Mouse (Mus musculus) CH12.LX (cell line): ENCODE data around the gene Lrrc8b. TPM values are rescaled to one million over a fixed set of nuclear protein-coding genes. Genes with fewer than 3 reads are reported as not detected.

Experiments used
- DNase-seq: peaks from one replicate; pipeline ENCODE4 v3.0.0-alpha.2; 2013; ENCODE audit errors: extremely low read depth
- H3K27ac ChIP-seq: 2 replicates; pipeline ENCODE4 v1.5.1; 2012; ENCODE audit warnings: low read depth, mild to moderate bottlenecking, control low read depth, moderate library complexity; ENCODE audit not compliant: insufficient read depth
- H3K27me3 ChIP-seq: replicated peaks from 2 replicates; pipeline ENCODE3; 2012; ENCODE audit warnings: inconsistent platforms
- H3K36me3 ChIP-seq, 2 experiments: replicated peaks in 1 of 2; 2 replicates each; pipeline versions ENCODE3 to v1.6.1; 2012; ENCODE audit warnings: inconsistent platforms in 1 of 2, low read length in 1 of 2, mild to moderate bottlenecking in 1 of 2, mixed read lengths in 1 of 2, moderate library complexity in 1 of 2; ENCODE audit not compliant: control insufficient read depth in 1 of 2, insufficient read depth in 1 of 2
- H3K4me1 ChIP-seq, 2 experiments: 2 replicates each; pipeline ENCODE4 v1.6.1; 2012; ENCODE audit warnings: inconsistent platforms in 1 of 2, moderate library complexity in 1 of 2; ENCODE audit not compliant: insufficient read depth in 2 of 2, control insufficient read depth in 1 of 2
- H3K4me2 ChIP-seq: 2 replicates; pipeline ENCODE4 v1.6.1; 2012; ENCODE audit warnings: low read depth, mild to moderate bottlenecking, control low read depth; ENCODE audit not compliant: poor library complexity, insufficient read depth, severe bottlenecking
- H3K4me3 ChIP-seq, 3 experiments: fragments of 150-350 bp in 1 of 3; sonication (generic) in 1 of 3; replicated peaks in 1 of 3; 2 replicates each; pipeline versions ENCODE3 to v1.5.1; 2011 to 2012; ENCODE audit warnings: low read depth in 2 of 3, low read length in 2 of 3, mild to moderate bottlenecking in 2 of 3, moderate library complexity in 2 of 3, control low read depth in 1 of 3, improper control_type of control experiment in 1 of 3, inconsistent platforms in 1 of 3, mixed read lengths in 1 of 3; ENCODE audit not compliant: poor library complexity in 1 of 3
- H3K79me2 ChIP-seq: replicated peaks from 2 replicates; pipeline ENCODE4 v1.6.1; 2012; ENCODE audit warnings: mild to moderate bottlenecking, moderate library complexity; ENCODE audit not compliant: control insufficient read depth, poor library complexity, insufficient read depth, severe bottlenecking; ENCODE audit errors: extremely low read depth
- H3K9ac ChIP-seq: 2 replicates; pipeline ENCODE4 v1.6.1; 2012; ENCODE audit warnings: low read depth, mild to moderate bottlenecking, control low read depth, moderate library complexity; ENCODE audit not compliant: insufficient read depth
- H3K9me3 ChIP-seq: replicated peaks from 2 replicates; pipeline ENCODE3; 2012; ENCODE audit warnings: low read length, inconsistent platforms, mixed read lengths
- BHLHE40 ChIP-seq: IDR thresholded peaks from 2 replicates; pipeline ENCODE4 v1.6.1; 2011; ENCODE audit warnings: mild to moderate bottlenecking, low read depth, low read length, improper control_type of control experiment
- CHD1 ChIP-seq: IDR thresholded peaks from 2 replicates; pipeline ENCODE4 v1.6.1; 2012; ENCODE audit warnings: low read depth, low read length, improper control_type of control experiment, inconsistent platforms
- CHD2 ChIP-seq: IDR thresholded peaks from 2 replicates; pipeline ENCODE4 v1.6.1; 2011; ENCODE audit warnings: low read length, improper control_type of control experiment
- CTCF ChIP-seq, 2 experiments: IDR thresholded peaks in 1 of 2; conservative IDR thresholded peaks in 1 of 2; 2 replicates each; pipeline ENCODE4 v1.5.1; 2011 to 2012; ENCODE audit warnings: low read depth in 2 of 2, low read length in 2 of 2, improper control_type of control experiment in 1 of 2, inconsistent platforms in 1 of 2, mild to moderate bottlenecking in 1 of 2, moderate library complexity in 1 of 2
- GABPA ChIP-seq: IDR thresholded peaks from 2 replicates; pipeline ENCODE4 v1.6.1; 2012; ENCODE audit warnings: low read depth, low read length, improper control_type of control experiment, inconsistent platforms; ENCODE audit not compliant: insufficient replicate concordance
- HCFC1 ChIP-seq: IDR thresholded peaks from 2 replicates; pipeline ENCODE4 v1.6.1; 2012; ENCODE audit warnings: low read depth, mild to moderate bottlenecking, inconsistent platforms, low read length, improper control_type of control experiment
- JUND ChIP-seq: conservative IDR thresholded peaks from 2 replicates; pipeline ENCODE4 v1.6.1; 2011; ENCODE audit warnings: low read depth, low read length, improper control_type of control experiment
- KAT2A ChIP-seq: IDR thresholded peaks from 2 replicates; pipeline ENCODE4 v1.6.1; 2012; ENCODE audit warnings: low read length, improper control_type of control experiment, inconsistent platforms; ENCODE audit not compliant: insufficient replicate concordance
- MAFK ChIP-seq: IDR thresholded peaks from 2 replicates; pipeline ENCODE4 v1.6.1; 2011; ENCODE audit warnings: low read length, improper control_type of control experiment; ENCODE audit not compliant: insufficient replicate concordance
- MAX ChIP-seq: IDR thresholded peaks from 2 replicates; pipeline ENCODE4 v1.6.1; 2011; ENCODE audit warnings: low read length, improper control_type of control experiment
- MEF2A ChIP-seq: IDR thresholded peaks from 2 replicates; pipeline ENCODE4 v1.6.1; 2014; ENCODE audit warnings: low read depth, mild to moderate bottlenecking, inconsistent platforms, low read length, improper control_type of control experiment, borderline replicate concordance
- MXI1 ChIP-seq: IDR thresholded peaks from 2 replicates; pipeline ENCODE4 v1.6.1; 2011; ENCODE audit warnings: mild to moderate bottlenecking, low read depth, low read length, improper control_type of control experiment
- MYC ChIP-seq: IDR thresholded peaks from 2 replicates; pipeline ENCODE4 v1.6.1; 2011; ENCODE audit warnings: low read depth, mild to moderate bottlenecking, improper control_type of control experiment, low read length
- NELFE ChIP-seq: IDR thresholded peaks from 2 replicates; pipeline ENCODE4 v1.6.1; 2011; ENCODE audit warnings: low read depth, low read length, improper control_type of control experiment
- NRF1 ChIP-seq: IDR thresholded peaks from 2 replicates; pipeline ENCODE4 v1.6.1; 2014; ENCODE audit warnings: low read depth, mild to moderate bottlenecking, inconsistent platforms, low read length, improper control_type of control experiment, moderate library complexity
- PAX5 ChIP-seq: IDR thresholded peaks from 2 replicates; pipeline ENCODE4 v1.6.1; 2012; ENCODE audit warnings: low read length, inconsistent platforms, mixed read lengths
- POLR2A ChIP-seq: IDR thresholded peaks from 2 replicates; pipeline ENCODE4 v1.6.1; 2011; ENCODE audit warnings: low read depth, mild to moderate bottlenecking, improper control_type of control experiment, low read length
- RCOR1 ChIP-seq: conservative IDR thresholded peaks from 2 replicates; pipeline ENCODE4 v1.6.1; 2012; ENCODE audit warnings: low read depth, mild to moderate bottlenecking, inconsistent platforms, low read length, improper control_type of control experiment
- SMC3 ChIP-seq: IDR thresholded peaks from 2 replicates; pipeline ENCODE4 v1.6.1; 2011; ENCODE audit warnings: low read depth, low read length, improper control_type of control experiment
- TBP ChIP-seq: conservative IDR thresholded peaks from 2 replicates; pipeline ENCODE4 v1.6.1; 2011; ENCODE audit warnings: low read depth, low read length, improper control_type of control experiment
- USF1 ChIP-seq: IDR thresholded peaks from 2 replicates; pipeline ENCODE4 v1.6.1; 2014; ENCODE audit warnings: low read depth, mild to moderate bottlenecking, inconsistent platforms, low read length, improper control_type of control experiment
- USF2 ChIP-seq: conservative IDR thresholded peaks from 2 replicates; pipeline ENCODE4 v1.6.1; 2011; ENCODE audit warnings: low read depth, low read length, improper control_type of control experiment
- ZC3H11A ChIP-seq: IDR thresholded peaks from 2 replicates; pipeline ENCODE4 v1.6.1; 2012; ENCODE audit warnings: low read depth, mild to moderate bottlenecking, inconsistent platforms, low read length, improper control_type of control experiment
- dilution Hi-C: fragments of 300-500 bp; cut with MboI; formaldehyde crosslinking; loops from 2 replicates; pipeline ENCODE4 v1.14.3; 2020; ENCODE audit warnings: low sequenced_read_pairs; ENCODE audit not compliant: extremely low pct_unique_long_range_greater_than_20kb, extremely low pct_ligation_motif_present
- in situ Hi-C: fragments of 300-500 bp; cut with MboI; formaldehyde crosslinking; loops from 3 replicates; pipeline ENCODE4 v1.14.3; 2019; ENCODE audit warnings: low sequenced_read_pairs, low pct_ligation_motif_present, low pct_unique_long_range_greater_than_20kb, mixed read lengths
- polyA plus RNA-seq: library from polyadenylated mRNA; unstranded; fragments of >175 nt; gene quantifications from 2 replicates; pipeline ENCODE4 v1.2.1, GENCODE M21; 2012; ENCODE audit warnings: low read depth; ENCODE audit not compliant: insufficient read length
- total RNA-seq, 2 experiments: library from RNA; depleted of rRNA; stranded (reverse); fragments of 300-350 nt in 1 of 2; fragments of >200 nt in 1 of 2; gene quantifications; 2 replicates each; pipeline ENCODE4 v1.2.3; 2012 to 2014

Lrrc8b gene
- total and polyA plus RNA-seq, 3 experiments = 0.21 to 0.40 (median 0.40) TPM

DNA sequence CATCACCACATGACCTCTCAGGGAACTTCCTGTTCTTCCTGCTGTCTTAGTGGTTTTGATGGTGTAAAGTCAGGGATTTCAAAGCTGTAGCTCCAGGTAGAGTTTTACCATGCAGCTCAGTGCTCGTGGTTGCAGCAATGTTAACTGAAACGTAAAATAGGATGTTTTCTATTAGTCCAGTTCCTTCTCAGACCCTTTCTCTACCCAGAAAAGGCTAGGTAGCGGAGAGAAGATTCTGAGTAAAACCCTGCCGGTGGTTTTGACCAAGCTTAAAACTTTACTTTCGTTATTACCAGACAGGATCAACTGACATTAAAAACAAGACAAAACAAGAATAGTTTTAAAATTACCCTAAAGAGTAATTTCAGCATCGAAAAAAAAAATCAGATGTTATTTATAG, 100.0 kb downstream of the Lrrc8b start (continued):
- peak; percentile 79 for TF ChIP-seq BHLHE40
- no peak for TF ChIP-seq NELFE
- TF ChIP-seq POLR2A = no peak
- no peak for TF ChIP-seq MAX
- no peak for TF ChIP-seq CTCF (conservative IDR thresholded peaks at IDR 0.05 in 1 of 2, IDR thresholded peaks at IDR 0.05 in 1 of 2; ENCODE audit: low read depth in 2 of 2, low read length in 2 of 2)
- TF ChIP-seq GABPA = no peak
- peak; percentile 36; the same call in 1 of the 2 replicates for TF ChIP-seq CHD2
- TF ChIP-seq TBP = no peak
- TF ChIP-seq NRF1 = no peak
- TF ChIP-seq USF2 = no peak
- TF ChIP-seq MXI1 = no peak
- TF ChIP-seq MEF2A = peak; percentile 95
- peak; percentile 83; the same call in 1 of the 2 replicates for TF ChIP-seq MAFK
- TF ChIP-seq KAT2A = no peak

DNA sequence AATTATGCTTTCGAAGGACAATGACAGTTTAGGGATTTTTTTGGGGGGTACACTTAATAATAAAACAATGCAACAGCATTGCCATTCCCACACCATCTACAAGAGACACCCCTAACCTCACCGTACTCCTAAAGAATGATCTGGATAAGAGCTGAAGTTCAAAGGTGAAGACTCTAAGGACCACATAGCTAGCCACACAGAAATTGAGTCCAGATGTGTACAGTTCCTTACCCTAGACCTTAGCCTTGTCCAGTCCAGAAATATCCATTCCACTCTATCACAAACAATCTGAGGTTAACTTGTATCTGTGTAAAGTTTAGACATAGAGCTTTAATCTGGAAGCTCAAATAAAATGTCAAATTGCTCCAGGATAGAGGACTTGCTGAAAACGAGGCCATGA, 100.7 kb downstream of the Lrrc8b start:
- H3K9ac ChIP-seq = no peak overlapping the region
- H3K4me1 ChIP-seq = peaks cover 12 to 52% of the 10 kb centered on the region in 2 experiments
- H3K9me3 ChIP-seq = no peaks in the 10 kb centered on the region
- no peaks in the 10 kb centered on the region for H3K79me2 ChIP-seq
- in situ Hi-C loops = no loop called here
- peak overlapping the region; percentile 59 for H3K4me2 ChIP-seq
- H3K27me3 ChIP-seq = peaks cover 2% of the 10 kb centered on the region
- TF ChIP-seq SMC3 (no peak), RCOR1 (no peak)
- TF ChIP-seq, all 38 proteins: peak for 0
- no peaks in the 10 kb centered on the region for H3K36me3 ChIP-seq
- no peak overlapping the region for H3K27ac ChIP-seq
- dilution Hi-C loops = no loop called here
- H3K4me3 ChIP-seq = no peak overlapping the region
- no peak for DNase-seq

DNA sequence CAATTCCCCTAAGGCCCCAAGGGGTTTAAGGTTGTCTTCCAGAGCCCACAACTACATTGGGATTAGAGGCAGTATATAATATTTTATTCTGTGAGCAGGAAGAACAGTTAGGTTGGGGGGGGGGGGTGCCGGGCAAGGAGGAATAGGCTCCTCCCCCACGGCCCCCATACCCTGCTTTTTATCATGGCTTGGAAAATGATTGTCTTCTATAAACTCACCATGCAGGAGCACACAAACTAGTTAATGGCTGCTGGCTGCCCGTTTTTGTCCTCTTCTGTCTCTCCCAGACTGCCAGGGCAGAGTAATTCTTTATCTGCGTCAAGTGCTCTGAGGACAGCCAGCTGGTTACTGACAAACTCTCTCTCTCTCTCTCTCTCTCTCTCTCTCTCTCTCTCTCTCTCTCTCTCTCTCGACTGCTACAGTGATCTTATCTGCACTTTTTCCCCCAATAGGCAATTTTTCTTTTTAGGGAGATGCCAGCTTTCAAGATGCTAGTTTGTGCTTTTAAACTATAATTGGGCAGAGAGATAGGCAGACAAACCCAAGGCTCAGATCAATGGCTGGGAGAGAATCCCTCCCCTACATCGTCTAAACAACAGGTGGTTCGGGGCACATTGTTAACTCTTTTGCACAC, 102.5 kb downstream of the Lrrc8b start:
- H3K9me3 ChIP-seq = no peaks in the 10 kb centered on the region
- dilution Hi-C loops = no loop called here
- in situ Hi-C loops = no loop called here

More for the DNA sequence above, 102.5 kb downstream of the Lrrc8b start:
- no peak for DNase-seq
- no peak overlapping the region for H3K9ac ChIP-seq
- peaks cover 12 to 53% of the 10 kb centered on the region in 2 experiments for H3K4me1 ChIP-seq
- peak overlapping the region in 1 of 3 experiments; percentile 85 for H3K4me3 ChIP-seq
- no peaks in the 10 kb centered on the region for H3K79me2 ChIP-seq
- TF ChIP-seq PAX5 (no peak), HCFC1 (no peak), JUND (no peak), CHD1 (no peak), ZC3H11A (no peak), MAFK (no peak), MXI1 (no peak), MYC (no peak), USF1 (no peak)
- H3K27ac ChIP-seq = no peak overlapping the region
- H3K4me2 ChIP-seq = peak overlapping the region; percentile 71
- peaks cover 2% of the 10 kb centered on the region for H3K27me3 ChIP-seq
- H3K36me3 ChIP-seq = peaks cover 0 to 9% of the 10 kb centered on the region in 2 experiments
